In genomic region chr7:92669507-92670471, GRCm38 (mm10) we compare ENCODE assay signal across 1 mouse cellular context.
TF ChIP-seq lines count a peak whose summit lies in the region.

Gene Pcf11, minus strand, starts transcription at chr7:92669934.

TF ChIP-seq in CH12.LX, 34 proteins besides CTCF, POLR2A, EP300 and RAD21 (continued from another document):
- TF ChIP-seq ETS1 (conservative IDR thresholded peaks at IDR 0.05; ENCODE audit: low read depth, low read length) (no peak), CHD2 (IDR thresholded peaks at IDR 0.05; ENCODE audit: low read length) (peak; percentile 97), HCFC1 (IDR thresholded peaks at IDR 0.05; ENCODE audit: low read depth, low read length) (peak; percentile 34), GABPA (IDR thresholded peaks at IDR 0.05; ENCODE audit: insufficient replicate concordance, low read depth, low read length) (no peak), RCOR1 (conservative IDR thresholded peaks at IDR 0.05; ENCODE audit: low read depth, low read length) (no peak), TCF12 (IDR thresholded peaks at IDR 0.05; ENCODE audit: low read depth, low read length) (peak; percentile 91), MEF2A (IDR thresholded peaks at IDR 0.05; ENCODE audit: borderline replicate concordance, low read depth, low read length) (peak; percentile 12; the same call in 1 of the 2 replicates), ZKSCAN1 (IDR thresholded peaks at IDR 0.05; ENCODE audit: borderline replicate concordance, low read depth, low read length) (no peak), NELFE (IDR thresholded peaks at IDR 0.05; ENCODE audit: low read depth, low read length) (peak; percentile 97), MXI1 (IDR thresholded peaks at IDR 0.05; ENCODE audit: low read depth, low read length) (peak; percentile 63; the same call in 1 of the 2 replicates), USF2 (conservative IDR thresholded peaks at IDR 0.05; ENCODE audit: low read depth, low read length) (no peak), KAT2A (IDR thresholded peaks at IDR 0.05; ENCODE audit: insufficient replicate concordance, low read length) (no peak)
